Mouse (Mus musculus) forebrain, embryonic 10.5 days (tissue): Measurements from ENCODE around the gene Rps27. TPM values are rescaled to one million over a fixed set of nuclear protein-coding genes. Genes with fewer than 3 reads are reported as not detected.
"Not testable (repeated sequence)": the region's sequence is repeated elsewhere in the genome, so short reads cannot be mapped to it uniquely, and the experiment has no call there.

Experiments used
- DNase-seq: peaks from one replicate; pipeline ENCODE4 v3.0.0-alpha.2; 2017; ENCODE audit warnings: low spot score; ENCODE audit errors: extremely low spot score
- H3K27ac ChIP-seq: fragments of 300-500 bp; sonication (generic); 2 replicates; pipeline ENCODE4 v1.5.1; 2016; ENCODE audit warnings: mild to moderate bottlenecking
- H3K27me3 ChIP-seq: fragments of 300-500 bp; sonication (generic); 2 replicates; pipeline ENCODE4 v1.6.1; 2016; ENCODE audit warnings: mild to moderate bottlenecking; ENCODE audit not compliant: poor library complexity, severe bottlenecking
- H3K36me3 ChIP-seq: fragments of 300-500 bp; sonication (generic); replicated peaks from 2 replicates; pipeline ENCODE4 v1.6.1; 2016; ENCODE audit warnings: mild to moderate bottlenecking, moderate library complexity
- H3K4me1 ChIP-seq: fragments of 300-500 bp; sonication (generic); 2 replicates; pipeline ENCODE4 v1.6.1; 2016
- H3K4me3 ChIP-seq: fragments of 300-500 bp; sonication (generic); 2 replicates; pipeline ENCODE4 v1.5.1; 2016; ENCODE audit warnings: mild to moderate bottlenecking, moderate library complexity
- H3K9me3 ChIP-seq: fragments of 300-500 bp; sonication (generic); 2 replicates; pipeline ENCODE4 v1.6.1; 2016; ENCODE audit warnings: mild to moderate bottlenecking, moderate library complexity
- WGBS: fragments of 180-500 bp; shearing (Covaris S2); methylation state at CpG from one replicate; pipeline ENCODE4 v1.1.7; 2016; 5-methylcytosine and 5-hydroxymethylcytosine counted together
- polyA plus RNA-seq: library from polyadenylated mRNA; unstranded; fragments of >200 nt; fragmentation: Nextera tagmentation; extraction: Ambion mirVana; gene quantifications from 2 replicates; pipeline ENCODE4 v1.2.1, GENCODE M21; 2016

Rps27 gene
- 1,069 and 1,078 TPM in 2 replicates for polyA plus RNA-seq

GRCm38 (mm10) chr3:90213377-90213866 is at the start of gene Rps27, which contains the start of gene Rab13:
TSS of gene Rps27 (minus strand) at chr3:90213651.
TSS of gene Rab13 (plus strand) at chr3:90213695.
- peaks cover 27% of the 10 kb centered on the region for H3K4me1 ChIP-seq
- H3K9me3 ChIP-seq = no peaks in the 10 kb centered on the region
- H3K27ac ChIP-seq = peak within 1 kb of the TSS; percentile 97
- DNase-seq = peak; percentile 91
- peaks cover 43% of the 10 kb centered on the region for H3K36me3 ChIP-seq
- WGBS = under 1% methylated on average over 42 of the region's 42 CpGs
- peak within 1 kb of the TSS; percentile 94 for H3K4me3 ChIP-seq
- no peaks in the 10 kb centered on the region for H3K27me3 ChIP-seq

- peaks cover 74% of the 10 kb centered on the region for H3K36me3 ChIP-seq
Observed at GRCm38 (mm10) chr3:90258521-90258920, 45.1 kb upstream of the Rps27 start.

GRCm38 (mm10) chr3:90256731-90257530 is 43.5 kb upstream of the Rps27 start:
- Histone ChIP-seq H3K36me3 (peaks cover 60% of the 10 kb centered on the region), H3K27ac (no peak overlapping the region), H3K4me1 (peaks cover 24% of the 10 kb centered on the region), H3K27me3 (no peaks in the 10 kb centered on the region), H3K9me3 (no peaks in the 10 kb centered on the region), H3K4me3 (no peak overlapping the region)
- no peak for DNase-seq
- 94% methylated on average over 19 of the region's 19 CpGs for WGBS

More at GRCm38 (mm10) chr3:90258521-90258920, 45.1 kb upstream of the Rps27 start:
- Histone ChIP-seq H3K27ac (no peak overlapping the region), H3K4me3 (no peak overlapping the region), H3K4me1 (peaks cover 22% of the 10 kb centered on the region), H3K9me3 (no peaks in the 10 kb centered on the region), H3K27me3 (no peaks in the 10 kb centered on the region)
- WGBS = 92% methylated on average over 4 of the region's 4 CpGs
- DNase-seq = no peak

GRCm38 (mm10) chr3:90255784-90256353 is 42.4 kb upstream of the Rps27 start:
- H3K4me3 ChIP-seq = peak overlapping the region; percentile 76
- no peaks in the 10 kb centered on the region for H3K27me3 ChIP-seq
- WGBS = 93% methylated on average over 14 of the region's 14 CpGs
- no peaks in the 10 kb centered on the region for H3K9me3 ChIP-seq
- H3K27ac ChIP-seq = no peak overlapping the region
- no peak for DNase-seq
- H3K4me1 ChIP-seq = peaks cover 24% of the 10 kb centered on the region
- peaks cover 59% of the 10 kb centered on the region for H3K36me3 ChIP-seq

GRCm38 (mm10) chr3:90255194-90255565 is 41.7 kb upstream of the Rps27 start:
- Histone ChIP-seq H3K4me3 (peak overlapping the region; percentile 76), H3K4me1 (peaks cover 27% of the 10 kb centered on the region), H3K27ac (peak overlapping the region; percentile 86), H3K27me3 (no peaks in the 10 kb centered on the region), H3K9me3 (no peaks in the 10 kb centered on the region), H3K36me3 (peaks cover 59% of the 10 kb centered on the region)
- DNase-seq = no peak
- 31% methylated on average over 2 of the region's 2 CpGs for WGBS

- peak; percentile 44 for DNase-seq
- H3K27ac ChIP-seq = peak overlapping the region; percentile 86
Observed at GRCm38 (mm10) chr3:90254419-90255193, 41.2 kb upstream of the Rps27 start.

GRCm38 (mm10) chr3:90253653-90254418 is 40.4 kb upstream of the Rps27 start, which contains the start of gene Crtc2:
TSS of gene Crtc2 (plus strand) at chr3:90254163.
- Histone ChIP-seq H3K27me3 (no peaks in the 10 kb centered on the region), H3K36me3 (peaks cover 55% of the 10 kb centered on the region), H3K27ac (peak within 1 kb of the TSS; percentile 86), H3K4me3 (peak within 1 kb of the TSS; percentile 76), H3K9me3 (no peaks in the 10 kb centered on the region), H3K4me1 (peaks cover 35% of the 10 kb centered on the region)
- peak; percentile 96 for DNase-seq
- WGBS = 2% methylated on average over 38 of the region's 40 CpGs

More at GRCm38 (mm10) chr3:90254419-90255193, 41.2 kb upstream of the Rps27 start:
- Histone ChIP-seq H3K4me3 (peak overlapping the region; percentile 76), H3K36me3 (peaks cover 59% of the 10 kb centered on the region), H3K4me1 (peaks cover 27% of the 10 kb centered on the region), H3K27me3 (no peaks in the 10 kb centered on the region), H3K9me3 (no peaks in the 10 kb centered on the region)
- WGBS = 1% methylated on average over 41 of the region's 41 CpGs

- not testable (repeated sequence) for H3K9me3 ChIP-seq, H3K27me3 ChIP-seq, DNase-seq, H3K27ac ChIP-seq
- H3K4me3 ChIP-seq = peak overlapping the region; percentile 76; the same call in 1 of the 2 replicates
- 77% methylated on average over 1 of the region's 1 CpGs for WGBS
- H3K4me1 ChIP-seq = peaks cover 42% of the 10 kb centered on the region
- peaks cover 48% of the 10 kb centered on the region for H3K36me3 ChIP-seq
Observed at GRCm38 (mm10) chr3:90253174-90253573, 39.7 kb upstream of the Rps27 start.

- not testable (repeated sequence) for DNase-seq, H3K9me3 ChIP-seq, H3K4me3 ChIP-seq, H3K27ac ChIP-seq, H3K27me3 ChIP-seq
- WGBS = 87% methylated on average over 2 of the region's 2 CpGs
- Histone ChIP-seq H3K36me3 (peaks cover 43% of the 10 kb centered on the region), H3K4me1 (peaks cover 47% of the 10 kb centered on the region)
Observed at GRCm38 (mm10) chr3:90252659-90253058, 39.2 kb upstream of the Rps27 start.

GRCm38 (mm10) chr3:90251731-90252226 is 38.3 kb upstream of the Rps27 start:
- H3K4me3 ChIP-seq, H3K27ac ChIP-seq, H3K27me3 ChIP-seq, DNase-seq, H3K9me3 ChIP-seq: not testable (repeated sequence)
- WGBS = 95% methylated on average over 11 of the region's 12 CpGs
- Histone ChIP-seq H3K36me3 (peaks cover 34% of the 10 kb centered on the region), H3K4me1 (peaks cover 51% of the 10 kb centered on the region)

- Histone ChIP-seq H3K27me3 (no peaks in the 10 kb centered on the region), H3K4me1 (peaks cover 45% of the 10 kb centered on the region), H3K27ac (no peak overlapping the region), H3K36me3 (peaks cover 28% of the 10 kb centered on the region), H3K9me3 (no peaks in the 10 kb centered on the region), H3K4me3 (no peak overlapping the region)
- WGBS = 88% methylated on average over 6 of the region's 6 CpGs
- DNase-seq = no peak
Observed at GRCm38 (mm10) chr3:90250791-90251190, 37.3 kb upstream of the Rps27 start.

- Histone ChIP-seq H3K9me3 (no peaks in the 10 kb centered on the region), H3K4me1 (peaks cover 35% of the 10 kb centered on the region), H3K36me3 (peaks cover 28% of the 10 kb centered on the region), H3K4me3 (peak overlapping the region; percentile 77), H3K27ac (peak overlapping the region; percentile 94), H3K27me3 (no peaks in the 10 kb centered on the region)
- no peak for DNase-seq
- WGBS = 11% methylated on average over 10 of the region's 10 CpGs
Observed at GRCm38 (mm10) chr3:90248746-90249100, 35.3 kb upstream of the Rps27 start.
